Mouse (Mus musculus): Measurements from ENCODE around the gene Zfp839.

Gene Zfp839

DNA sequence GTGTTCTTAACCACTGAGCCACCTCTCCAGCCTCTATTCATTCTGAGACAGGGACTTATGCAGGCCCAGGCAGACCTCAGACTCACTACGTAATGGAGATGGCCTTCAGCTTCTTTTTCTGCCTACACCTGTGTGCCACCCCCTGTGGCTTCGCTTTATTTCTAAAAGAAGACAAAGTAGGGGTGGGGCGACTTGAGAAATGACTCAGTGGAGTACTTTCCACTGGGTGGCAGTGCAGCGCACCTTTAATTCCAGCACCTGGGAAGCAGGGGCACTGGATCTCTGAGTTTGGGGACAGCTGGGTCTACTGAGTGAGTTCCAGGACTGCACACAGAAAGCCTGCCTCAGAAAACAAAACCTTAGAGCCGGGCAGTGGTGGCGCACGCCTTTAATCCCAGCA, 32.2 kb downstream of the Zfp839 start:
- 77% methylated on average over 7 of the region's 7 CpGs for WGBS

GRCm38 (mm10) chr12:110885251-110885650, 35.2 kb downstream of the Zfp839 start:
- 94% methylated on average over 2 of the region's 2 CpGs for WGBS

- 26% methylated on average over 12 of the region's 12 CpGs for WGBS
Measured at GRCm38 (mm10) chr12:110888106-110888505, 38.1 kb downstream of the Zfp839 start.

- WGBS, result under 1% methylated on average over 25 of the region's 25 CpGs
Measured at GRCm38 (mm10) chr12:110888606-110889005, 38.6 kb downstream of the Zfp839 start.

DNA sequence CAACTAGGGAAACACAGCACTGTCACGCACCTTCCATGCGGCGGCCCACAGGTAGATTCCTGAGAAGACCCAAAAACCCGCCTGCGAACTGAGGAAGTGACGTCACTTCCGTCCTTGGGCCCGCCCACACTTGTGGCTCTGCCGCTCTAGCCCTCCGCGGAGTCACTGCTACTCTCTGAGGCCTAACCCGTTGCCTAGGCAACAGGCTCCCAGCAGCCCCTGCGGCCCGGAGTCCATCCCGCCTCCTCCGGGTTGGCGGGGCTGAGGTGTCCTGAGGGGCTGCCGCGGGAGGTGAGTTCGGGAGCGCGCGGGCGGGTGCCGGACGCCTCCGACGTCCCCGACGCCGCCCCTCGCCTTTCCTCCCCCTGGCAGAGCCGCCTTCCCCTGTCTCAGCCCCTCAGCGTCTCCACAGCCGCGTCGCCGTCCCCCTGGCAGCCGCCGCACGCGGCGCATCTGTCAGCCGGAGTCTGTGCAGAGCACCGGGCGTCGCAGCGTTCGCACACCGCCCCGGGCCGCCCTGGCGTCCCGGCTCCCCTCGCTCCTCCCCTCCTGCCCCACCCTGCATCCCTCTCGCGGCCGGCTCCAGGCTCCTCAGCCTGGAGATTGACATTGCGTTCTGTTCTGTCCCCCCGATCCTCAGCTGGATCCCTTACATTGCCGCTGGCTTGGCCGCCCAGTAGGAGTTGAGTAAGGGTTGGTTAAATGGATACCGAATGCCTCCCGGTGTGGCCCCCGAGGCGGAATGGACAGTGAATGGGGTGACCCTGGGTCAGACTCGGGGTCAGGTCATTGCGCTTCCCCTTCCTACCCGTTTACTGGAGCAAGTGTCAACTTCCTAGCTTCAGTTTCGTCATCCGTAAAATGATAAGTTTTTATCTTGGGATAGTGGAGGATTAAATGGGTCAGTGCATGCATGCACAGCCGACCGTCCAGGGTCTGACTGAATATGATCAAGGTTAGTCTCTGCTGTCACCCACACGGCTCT, 39.3 kb downstream of the Zfp839 start, which contains the start of the genes Cinp and Tecpr2:
Cinp (minus strand) TSS at position 110 of the 985 bp plus-strand sequence.
Tecpr2 (plus strand) TSS at position 229 of the 985 bp plus-strand sequence.
- under 1% methylated on average over 74 of the region's 74 CpGs for WGBS

DNA sequence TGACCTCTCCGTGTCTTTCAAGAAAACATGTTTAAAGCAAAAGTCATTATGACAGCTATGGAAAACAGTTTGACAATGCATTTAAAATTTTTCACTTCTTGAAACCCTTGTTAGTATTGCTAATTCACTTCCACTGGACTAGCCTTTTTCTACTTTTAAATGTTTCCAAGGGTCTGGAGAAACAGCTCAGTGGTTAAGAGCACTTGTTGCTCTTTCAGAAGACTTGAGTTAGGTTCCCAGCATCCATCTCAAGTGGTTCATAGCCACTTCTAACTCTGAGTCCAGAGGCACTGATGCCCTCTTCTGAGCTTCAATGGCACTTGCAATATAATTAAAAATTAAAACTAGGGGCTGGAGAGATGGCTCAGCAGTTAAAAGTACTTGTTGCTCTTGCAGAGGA, 41.8 kb downstream of the Zfp839 start:
- WGBS, result 98% methylated on average over 1 of the region's 1 CpGs

DNA sequence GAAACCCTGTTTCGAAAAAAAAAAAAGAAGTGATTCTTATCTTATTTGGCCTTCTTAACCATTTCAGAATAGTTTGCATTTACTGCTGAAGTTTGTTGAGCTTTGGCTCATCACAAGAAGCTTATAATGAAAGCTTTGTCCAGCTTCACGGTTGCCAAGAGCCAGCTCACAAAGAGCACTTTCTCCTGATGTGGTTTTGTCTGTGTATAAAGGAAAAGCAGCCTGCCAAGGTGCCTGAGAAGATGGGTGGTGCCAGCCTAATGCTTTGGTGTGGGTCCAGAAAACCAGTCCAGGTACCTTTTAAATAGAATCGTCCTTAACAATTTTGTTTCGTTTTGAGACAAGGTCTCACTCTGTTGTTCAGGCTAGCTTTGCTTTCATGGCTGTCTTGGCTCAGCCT, 52.1 kb downstream of the Zfp839 start:
- 41% methylated on average over 4 of the region's 4 CpGs for WGBS

DNA sequence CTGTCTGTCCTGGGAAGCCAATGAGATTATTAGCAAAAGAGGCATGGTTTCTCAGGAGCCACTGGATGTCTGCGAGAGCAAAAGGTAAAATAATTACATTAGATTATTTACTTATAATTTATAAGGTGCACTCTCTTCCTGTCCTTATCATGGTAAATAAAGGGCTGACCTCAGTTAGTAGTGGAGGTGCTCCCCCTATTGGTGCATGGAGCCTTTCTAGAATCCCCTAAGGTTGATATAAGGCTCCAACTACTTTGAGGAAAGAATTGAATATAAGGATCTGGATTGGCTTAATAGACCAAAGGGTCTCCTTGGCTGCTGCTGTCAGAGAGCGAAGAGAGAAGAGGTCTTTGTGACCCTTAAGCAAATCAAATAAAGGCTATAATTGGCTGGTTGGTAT, 53.5 kb downstream of the Zfp839 start:
- 95% methylated on average over 2 of the region's 2 CpGs for WGBS

DNA sequence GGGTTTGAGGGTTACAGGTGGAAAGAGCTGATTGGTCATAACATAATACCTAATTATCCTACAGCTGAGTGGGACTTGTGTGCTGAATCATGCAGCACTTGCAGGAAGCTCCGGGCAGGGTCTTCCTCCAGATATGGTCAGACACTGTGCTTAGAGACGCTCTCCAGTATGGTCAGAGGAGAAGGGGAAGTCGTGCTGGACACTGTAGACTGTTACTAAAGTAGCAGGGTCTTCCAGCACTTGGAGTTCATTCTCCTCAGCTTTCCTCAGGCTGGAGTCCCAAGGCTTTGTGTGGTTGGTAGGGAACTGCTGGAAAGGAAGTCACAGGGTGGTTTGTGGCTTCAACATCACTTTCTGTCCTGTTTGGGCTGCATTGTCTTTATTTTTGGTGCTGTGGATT, 57.8 kb downstream of the Zfp839 start:
- 48% methylated on average over 3 of the region's 3 CpGs for WGBS

- WGBS, result 47% methylated on average over 2 of the region's 2 CpGs
Measured at GRCm38 (mm10) chr12:110909962-110910361, 59.9 kb downstream of the Zfp839 start.

GRCm38 (mm10) chr12:110915761-110916160, 65.7 kb downstream of the Zfp839 start:
- 63% methylated on average over 9 of the region's 9 CpGs for WGBS

All from cerebral cortex, adult 2 months (tissue).